Mouse (Mus musculus): ENCODE measurements around the gene Dnttip2. TPM values are rescaled to one million over a fixed set of nuclear protein-coding genes. Genes with fewer than 3 reads are reported as not detected.

Dnttip2 gene
- polyA plus RNA-seq (2017; shearing (Covaris generic)), result 112 TPM

GRCm38 (mm10) chr3:122274241-122275024 is at the start of gene Dnttip2:
TSS of gene Dnttip2 (plus strand) at chr3:122274388.

DNA sequence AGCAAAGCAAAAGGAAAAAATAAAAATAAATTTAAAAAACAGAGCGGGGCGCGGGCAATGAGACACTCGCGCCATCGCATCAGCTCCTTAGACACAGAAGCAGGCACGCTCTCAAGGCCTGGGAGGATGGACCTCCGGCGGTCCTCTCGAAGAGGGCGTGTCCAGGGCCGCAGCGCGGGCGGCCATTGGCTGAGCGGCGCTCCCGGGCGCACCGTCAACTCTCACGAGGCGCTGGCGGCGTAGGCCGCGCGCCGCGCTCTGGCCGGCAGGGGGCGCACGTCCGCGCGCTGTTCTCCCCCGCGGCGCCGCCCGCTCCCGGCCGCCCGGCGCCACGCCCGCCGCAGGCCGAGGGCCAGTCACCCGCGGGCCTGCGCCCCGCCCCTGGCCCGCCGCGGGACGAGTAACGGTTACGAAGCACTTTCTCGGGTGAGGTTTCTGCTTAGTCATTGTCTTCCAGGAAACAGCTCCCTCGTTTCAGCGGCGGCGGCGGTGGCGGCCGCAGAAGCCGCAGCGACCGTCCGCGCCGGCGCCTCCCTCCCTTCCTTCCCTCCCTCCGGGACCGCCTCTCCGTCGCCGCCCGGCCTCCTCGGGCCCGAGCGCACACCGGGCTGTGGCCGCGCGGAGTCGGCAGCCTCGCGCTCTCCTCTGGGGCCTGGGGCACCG is 28.8 kb upstream of the Dnttip2 start, which contains the start of gene Gclm:
Gclm (plus strand) TSS at position 343 of the 663 bp plus-strand sequence.

GRCm38 (mm10) chr3:122293954-122294850 is 20.0 kb downstream of the Dnttip2 start, which contains the start of gene Bcar3:
TSS of gene Bcar3 (plus strand) at chr3:122294136.

Other genes starting within 250 kb of the Dnttip2 start
- gene Abca4, start 229.9 kb upstream of the Dnttip2 start, polyA plus RNA-seq (2017; shearing (Covaris generic)), result not detected
- gene Gclm, start 28.8 kb upstream of the Dnttip2 start, polyA plus RNA-seq (2017; shearing (Covaris generic)), result 4.9 TPM
- gene Bcar3, start 19.7 kb downstream of the Dnttip2 start, polyA plus RNA-seq (2017; shearing (Covaris generic)), result not detected

Data from CD4-positive, CD25-positive, alpha-beta regulatory T cell, adult 9 weeks (primary cell).